Mouse (Mus musculus) left cerebral cortex, adult 18-20 months (tissue): Measurements from ENCODE around the gene Cep170b. TPM values are rescaled to one million over a fixed set of nuclear protein-coding genes. Genes with fewer than 3 reads are reported as not detected.

Experiments used
- DNase-seq, 2 experiments: peaks; one replicate each; pipeline ENCODE4 v3.0.0; 2021 to 2022; ENCODE audit warnings: low spot score in 2 of 2, mixed read lengths in 1 of 2
- total RNA-seq, 2 experiments: library from RNA; stranded (reverse); gene quantifications; 2 replicates each; pipeline ENCODE4 v1.2.3; 2021

Cep170b gene
- total RNA-seq, 2 experiments from 2014 or later = 267 to 284 TPM

GRCm38 (mm10) chr12:112700522-112700921, 19.7 kb upstream of the Cep170b start:
- DNase-seq = no peak

GRCm38 (mm10) chr12:112702374-112703320, 17.6 kb upstream of the Cep170b start:
- DNase-seq = no peak

- peak; percentile 90 to 94 for DNase-seq
Measured at GRCm38 (mm10) chr12:112706704-112707572, 13.3 kb upstream of the Cep170b start.

GRCm38 (mm10) chr12:112707573-112707869, 12.7 kb upstream of the Cep170b start:
- DNase-seq = no peak

GRCm38 (mm10) chr12:112713984-112714383, 6.3 kb upstream of the Cep170b start:
- DNase-seq = no peak

- DNase-seq = peak in 1 of 2 experiments; percentile 51
Measured at GRCm38 (mm10) chr12:112717140-112717539, 3.1 kb upstream of the Cep170b start.

GRCm38 (mm10) chr12:112718995-112719394, 1.3 kb upstream of the Cep170b start:
- no peak for DNase-seq

GRCm38 (mm10) chr12:112720890-112721423, 702 bp downstream of the Cep170b start:
- no peak for DNase-seq

- DNase-seq = peak in 1 of 2 experiments; percentile 46
Measured at GRCm38 (mm10) chr12:112721424-112722239, 1.4 kb downstream of the Cep170b start.

GRCm38 (mm10) chr12:112722240-112723027, 2.2 kb downstream of the Cep170b start:
- peak; percentile 58 for DNase-seq

GRCm38 (mm10) chr12:112723028-112723330, 2.7 kb downstream of the Cep170b start:
- no peak for DNase-seq

- no peak for DNase-seq
Measured at GRCm38 (mm10) chr12:112723445-112723844, 3.2 kb downstream of the Cep170b start.

GRCm38 (mm10) chr12:112724077-112724805, 4.0 kb downstream of the Cep170b start:
- peak; percentile 61 to 76 for DNase-seq

GRCm38 (mm10) chr12:112727801-112728200, 7.5 kb downstream of the Cep170b start:
- no peak for DNase-seq

- DNase-seq = no peak
Measured at GRCm38 (mm10) chr12:112730808-112731207, 10.6 kb downstream of the Cep170b start.

GRCm38 (mm10) chr12:112732591-112732990, 12.3 kb downstream of the Cep170b start:
- DNase-seq = no peak

- DNase-seq = no peak
Measured at GRCm38 (mm10) chr12:112734108-112734820, 14.0 kb downstream of the Cep170b start.

- DNase-seq = no peak
Measured at GRCm38 (mm10) chr12:112734881-112735655, 14.8 kb downstream of the Cep170b start.
